24 mouse cellular contexts compared by ENCODE assay signal in the genomic region with DNA sequence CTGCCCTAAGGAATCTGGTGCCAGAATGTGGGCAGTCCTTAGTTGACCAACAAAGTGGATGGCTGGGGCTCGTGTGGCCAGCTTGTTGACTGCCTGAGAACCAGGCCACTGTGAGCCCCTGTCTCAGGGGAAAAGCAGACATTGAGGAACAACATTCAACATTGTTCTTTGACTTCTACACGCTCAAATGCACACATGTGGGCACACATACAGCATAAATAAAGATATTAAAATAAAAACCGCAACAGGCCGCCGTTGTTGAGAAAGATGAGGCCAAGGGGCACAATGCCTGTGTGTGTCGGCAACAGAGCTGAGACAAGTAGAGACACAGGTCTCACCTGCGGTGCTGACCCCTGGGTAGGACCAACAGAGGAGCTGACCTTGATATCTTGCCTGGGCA.
DNase-seq lines count a peak whose midpoint lies in the region; ATAC-seq lines count a peak whose summit lies in the region.
"Had no signal": no experiment of that assay in that cellular context is flagged by ENCODE, and none has a peak within 500 bp of the region (broad histone marks: within the 10 kb centered on the region; RNA-seq: fewer than 3 reads in every experiment).

No protein-coding gene starts in this region.

- H3K4me3 ChIP-seq in hindbrain, embryonic 10.5 days, result no peak overlapping the region
- no peak overlapping the region for H3K4me3 ChIP-seq in hindbrain, embryonic 12.5 days
- H3K4me3 ChIP-seq in limb, embryonic 10.5 days, result no peak overlapping the region
- H3K4me3 ChIP-seq: embryonic facial prominence, embryonic 15.5 days; forebrain, embryonic 13.5 days; kidney, embryonic 15.5 days; left cerebral cortex, adult 2 months; midbrain, embryonic 15.5 days; neural tube, embryonic 15.5 days had no signal

- H3K4me2 ChIP-seq in hindbrain, embryonic 12.5 days (replicated peaks), result no peak overlapping the region
- H3K4me2 ChIP-seq: embryonic facial prominence, embryonic 15.5 days; forebrain, embryonic 13.5 days; hindbrain, embryonic 14.5 days; kidney, embryonic 15.5 days; midbrain, embryonic 15.5 days; neural tube, embryonic 15.5 days had no signal

- no peaks in the 10 kb centered on the region for H3K36me3 ChIP-seq in hindbrain, embryonic 10.5 days
- H3K36me3 ChIP-seq in hindbrain, embryonic 12.5 days, result no peaks in the 10 kb centered on the region
- no peaks in the 10 kb centered on the region for H3K36me3 ChIP-seq in limb, embryonic 10.5 days
- H3K36me3 ChIP-seq in splenic B cell, adult 2 months (ENCODE audit: control insufficient read depth, insufficient read depth, low read length, poor library complexity, severe bottlenecking), result no peaks in the 10 kb centered on the region
- H3K36me3 ChIP-seq: embryonic facial prominence, embryonic 15.5 days; kidney, embryonic 15.5 days; midbrain, embryonic 15.5 days; neural tube, embryonic 15.5 days had no signal

- H3K9ac ChIP-seq in hindbrain, embryonic 12.5 days, result no peak overlapping the region
- H3K9ac ChIP-seq: embryonic facial prominence, embryonic 15.5 days; forebrain, embryonic 13.5 days; hindbrain, embryonic 14.5 days; kidney, embryonic 15.5 days; midbrain, embryonic 15.5 days; neural tube, embryonic 15.5 days had no signal

- WGBS in hindbrain, embryonic 10.5 days, result 91% methylated on average over 7 of the region's 7 CpGs
- WGBS in hindbrain, embryonic 12.5 days, result 85% methylated on average over 7 of the region's 7 CpGs
- 92% methylated on average over 7 of the region's 7 CpGs for WGBS in limb, embryonic 10.5 days

- ATAC-seq in hindbrain, embryonic 12.5 days (ENCODE audit: low FRiP score), result no peak
- ATAC-seq: forebrain, embryonic 13.5 days; intestine, postnatal 0 days; midbrain, embryonic 15.5 days had no signal

- peak overlapping the region; percentile 5; the same call in 1 of the 2 replicates for H3K27ac ChIP-seq in hindbrain, embryonic 10.5 days
- no peak overlapping the region for H3K27ac ChIP-seq in hindbrain, embryonic 12.5 days
- H3K27ac ChIP-seq in limb, embryonic 10.5 days, result peak overlapping the region; percentile 90
- H3K27ac ChIP-seq: embryonic facial prominence, embryonic 15.5 days; forebrain, embryonic 13.5 days; hindbrain, embryonic 14.5 days; left cerebral cortex, adult 2 months; midbrain, embryonic 15.5 days; neural tube, embryonic 15.5 days had no signal

- H3K27me3 ChIP-seq in hindbrain, embryonic 10.5 days (ENCODE audit: insufficient read depth, poor library complexity, severe bottlenecking), result no peaks in the 10 kb centered on the region
- no peaks in the 10 kb centered on the region for H3K27me3 ChIP-seq in hindbrain, embryonic 12.5 days
- H3K27me3 ChIP-seq in limb, embryonic 10.5 days (ENCODE audit: low read depth, poor library complexity, severe bottlenecking), result no peaks in the 10 kb centered on the region
- no peaks in the 10 kb centered on the region for H3K27me3 ChIP-seq in splenic B cell, adult 2 months (ENCODE audit: control insufficient read depth, insufficient read depth, low read length, poor library complexity, severe bottlenecking)
- H3K27me3 ChIP-seq: embryonic facial prominence, embryonic 15.5 days; forebrain, embryonic 13.5 days; kidney, embryonic 15.5 days; midbrain, embryonic 15.5 days; neural tube, embryonic 15.5 days had no signal

- no peak for DNase-seq in hindbrain, embryonic 10.5 days (ENCODE audit: low spot score)
- peak; percentile 62 to 68 for DNase-seq in spleen, postnatal 36 days (ENCODE audit: low spot score in 2 of 2)
- DNase-seq in spleen, postnatal 10 days (ENCODE audit: low spot score in 2 of 2), result no peak
- DNase-seq in limb, embryonic 10.5 days (ENCODE audit: low spot score), result no peak
- DNase-seq in splenic B cell, adult 2 months (ENCODE audit: low read depth, low spot score), result peak; percentile 41
- DNase-seq in kidney, adult 11 months, result no peak
- no peak for DNase-seq in layer of hippocampus, postnatal 25 days (ENCODE audit: extremely low spot score in 1 of 2, low spot score in 1 of 2)
- DNase-seq: adrenal gland, postnatal 25 days; cerebellum, adult 18-20 months; cerebellum, postnatal 10 days; gastrocnemius, postnatal 14 days; heart, postnatal 36 days; kidney, postnatal 25 days; lung, postnatal 10 days; right cerebral cortex, postnatal 25 days had no signal

- peaks cover 7% of the 10 kb centered on the region; the same call in 1 of the 2 replicates for H3K9me3 ChIP-seq in hindbrain, embryonic 10.5 days
- H3K9me3 ChIP-seq in hindbrain, embryonic 12.5 days (replicated peaks), result no peaks in the 10 kb centered on the region
- H3K9me3 ChIP-seq in limb, embryonic 10.5 days (replicated peaks), result no peaks in the 10 kb centered on the region
- H3K9me3 ChIP-seq: embryonic facial prominence, embryonic 15.5 days; midbrain, embryonic 15.5 days; neural tube, embryonic 15.5 days had no signal

- H3K4me1 ChIP-seq in hindbrain, embryonic 10.5 days (replicated peaks), result peaks cover 35% of the 10 kb centered on the region
- H3K4me1 ChIP-seq in hindbrain, embryonic 12.5 days, result peaks cover 23% of the 10 kb centered on the region
- peaks cover 70% of the 10 kb centered on the region for H3K4me1 ChIP-seq in limb, embryonic 10.5 days

Comparison
In these comparisons a context has a peak if more than half of its experiments do, and no peak if none do; other contexts are left out.
1. DNase-seq: peak in spleen, postnatal 36 days (2 of 2) and splenic B cell, adult 2 months (single experiment); none in hindbrain, embryonic 10.5 days (single experiment), spleen, postnatal 10 days (0 of 2), limb, embryonic 10.5 days (single experiment), kidney, adult 11 months (single experiment) and layer of hippocampus, postnatal 25 days (0 of 2).